Mouse (Mus musculus): Measurements from ENCODE around the gene Jup. TPM values are rescaled to one million over a fixed set of nuclear protein-coding genes. Genes with fewer than 3 reads are reported as not detected.

The Jup gene
- total and polyA plus RNA-seq, 2 experiments from 2014 or later, result 135 to 319 TPM

DNA sequence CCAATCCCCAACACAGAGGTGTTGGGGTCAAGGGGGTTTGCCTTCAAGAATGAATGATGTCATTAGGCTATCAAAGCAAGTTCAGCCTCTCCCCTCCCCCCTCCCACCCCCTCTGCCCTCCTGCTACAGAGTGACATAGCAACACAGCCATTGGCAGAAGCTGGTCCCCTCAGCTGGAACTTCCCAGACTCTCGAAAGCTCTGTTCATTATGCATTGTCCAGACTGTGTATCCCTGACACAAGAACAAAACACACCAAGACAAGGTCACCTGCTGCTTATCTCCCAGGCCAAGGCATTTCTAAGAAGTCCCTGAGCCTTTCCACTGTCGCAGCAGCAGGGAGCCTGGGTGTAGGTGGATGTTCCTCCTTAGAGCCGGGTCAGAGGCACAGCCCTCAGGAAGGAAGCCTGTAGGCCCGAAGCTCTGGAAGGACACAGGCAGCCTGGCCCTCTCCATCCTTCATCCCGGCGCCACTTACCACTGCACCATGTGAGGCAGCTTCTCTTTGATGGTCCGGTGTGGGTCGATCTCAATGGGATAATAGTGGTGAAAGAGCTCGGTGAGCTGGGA is 38.2 kb upstream of the Jup start:
- H3K9me3 ChIP-seq (replicated peaks; ENCODE audit: control insufficient read depth, low read length), result no peaks in the 10 kb centered on the region
- H3K27me3 ChIP-seq (ENCODE audit: control insufficient read depth, insufficient read depth, low read length), result no peaks in the 10 kb centered on the region
- no peak overlapping the region for H3K4me2 ChIP-seq (ENCODE audit: low read depth, low read length)
- H3K4me1 ChIP-seq (ENCODE audit: control insufficient read depth, insufficient read depth), result peaks cover 14% of the 10 kb centered on the region
- no peak for TF ChIP-seq EP300 (IDR thresholded peaks at IDR 0.05; ENCODE audit: low read depth)
- no peak for TF ChIP-seq CTCF (IDR thresholded peaks at IDR 0.05; ENCODE audit: low read depth)
- no peak overlapping the region for H3K9ac ChIP-seq (replicated peaks; ENCODE audit: low read depth, low read length)
- no peak for DNase-seq (ENCODE audit: low spot score)
- 84% methylated on average over 9 of the region's 9 CpGs for WGBS
- H3K27ac ChIP-seq (ENCODE audit: low read depth), result no peak overlapping the region
- no peak overlapping the region for H3K4me3 ChIP-seq (ENCODE audit: low read depth, low read length)
- no peak for ATAC-seq (ENCODE audit: insufficient read depth, low read depth)
- H3K36me3 ChIP-seq (replicated peaks; ENCODE audit: control insufficient read depth, insufficient read depth, low read length), result peaks cover 44% of the 10 kb centered on the region

- no peaks in the 10 kb centered on the region for H3K27me3 ChIP-seq (ENCODE audit: control insufficient read depth, insufficient read depth, low read length)
- ATAC-seq (ENCODE audit: insufficient read depth, low read depth) (no peak), DNase-seq (ENCODE audit: low spot score) (no peak)
- no peak overlapping the region for H3K27ac ChIP-seq (ENCODE audit: low read depth)
- no peak overlapping the region for H3K4me3 ChIP-seq (ENCODE audit: low read depth, low read length)
- no peaks in the 10 kb centered on the region for H3K9me3 ChIP-seq (replicated peaks; ENCODE audit: control insufficient read depth, low read length)
- no peak overlapping the region for H3K4me2 ChIP-seq (ENCODE audit: low read depth, low read length)
- H3K4me1 ChIP-seq (ENCODE audit: control insufficient read depth, insufficient read depth), result peaks cover 23% of the 10 kb centered on the region
- TF ChIP-seq EP300 (IDR thresholded peaks at IDR 0.05; ENCODE audit: low read depth) (no peak), CTCF (IDR thresholded peaks at IDR 0.05; ENCODE audit: low read depth) (no peak)
- H3K9ac ChIP-seq (replicated peaks; ENCODE audit: low read depth, low read length), result no peak overlapping the region
- peaks cover 31% of the 10 kb centered on the region for H3K36me3 ChIP-seq (replicated peaks; ENCODE audit: control insufficient read depth, insufficient read depth, low read length)
- 75% methylated on average over 5 of the region's 5 CpGs for WGBS
Measured at GRCm38 (mm10) chr11:100432002-100432401, 34.4 kb upstream of the Jup start.

GRCm38 (mm10) chr11:100430052-100430451 is 32.5 kb upstream of the Jup start:
- Histone ChIP-seq H3K9ac (replicated peaks; ENCODE audit: low read depth, low read length) (no peak overlapping the region), H3K4me3 (ENCODE audit: low read depth, low read length) (no peak overlapping the region), H3K9me3 (replicated peaks; ENCODE audit: control insufficient read depth, low read length) (no peaks in the 10 kb centered on the region), H3K36me3 (replicated peaks; ENCODE audit: control insufficient read depth, insufficient read depth, low read length) (peaks cover 16% of the 10 kb centered on the region; the same call in 1 of the 2 replicates), H3K27ac (ENCODE audit: low read depth) (peak overlapping the region; percentile 82), H3K4me1 (ENCODE audit: control insufficient read depth, insufficient read depth) (peaks cover 32% of the 10 kb centered on the region), H3K4me2 (ENCODE audit: low read depth, low read length) (no peak overlapping the region), H3K27me3 (ENCODE audit: control insufficient read depth, insufficient read depth, low read length) (no peaks in the 10 kb centered on the region)
- peak; percentile 57 for ATAC-seq (ENCODE audit: insufficient read depth, low read depth)
- WGBS, result 42% methylated on average over 7 of the region's 7 CpGs
- DNase-seq (ENCODE audit: low spot score), result peak; percentile 49
- no peak for TF ChIP-seq CTCF (IDR thresholded peaks at IDR 0.05; ENCODE audit: low read depth)
- TF ChIP-seq EP300 (IDR thresholded peaks at IDR 0.05; ENCODE audit: low read depth), result no peak

DNA sequence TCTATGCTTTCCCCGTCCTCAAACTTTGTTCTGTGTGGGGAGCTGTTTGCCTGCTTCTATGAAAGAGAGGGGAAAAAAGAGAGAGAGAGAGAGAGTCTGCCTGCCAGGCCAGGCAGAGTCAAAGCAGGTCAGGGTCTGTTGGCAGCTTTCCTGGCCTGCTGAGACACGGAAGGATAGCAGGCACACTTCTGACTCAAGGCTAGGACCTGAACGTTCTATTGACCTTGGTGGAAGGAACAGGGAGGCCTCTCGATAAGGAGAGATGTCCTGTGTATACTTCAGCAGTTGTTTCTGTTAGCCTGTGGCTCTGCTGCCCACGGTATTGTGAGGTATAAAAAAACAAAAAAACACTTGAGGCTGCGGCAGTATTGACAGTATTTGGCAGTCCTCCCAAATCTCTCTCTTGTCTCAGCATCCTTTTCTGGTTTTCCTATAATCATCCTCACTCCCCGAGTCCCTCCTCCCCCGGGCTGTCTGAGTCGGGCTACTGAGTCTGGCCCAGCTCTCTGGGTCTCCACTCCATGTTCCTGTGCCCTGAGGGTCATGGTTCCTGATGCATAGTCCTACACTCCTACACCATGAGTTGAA is 31.1 kb upstream of the Jup start:
- Histone ChIP-seq H3K9me3 (replicated peaks; ENCODE audit: control insufficient read depth, low read length) (no peaks in the 10 kb centered on the region), H3K27me3 (ENCODE audit: control insufficient read depth, insufficient read depth, low read length) (no peaks in the 10 kb centered on the region), H3K9ac (replicated peaks; ENCODE audit: low read depth, low read length) (0 out of 2 replicates have a peak overlapping the region, but pooled peaks have one; percentile 11), H3K27ac (ENCODE audit: low read depth) (peak overlapping the region; percentile 82), H3K4me2 (ENCODE audit: low read depth, low read length) (no peak overlapping the region), H3K4me3 (ENCODE audit: low read depth, low read length) (no peak overlapping the region), H3K36me3 (replicated peaks; ENCODE audit: control insufficient read depth, insufficient read depth, low read length) (peaks cover 19% of the 10 kb centered on the region), H3K4me1 (ENCODE audit: control insufficient read depth, insufficient read depth) (peaks cover 32% of the 10 kb centered on the region)
- TF ChIP-seq EP300 (IDR thresholded peaks at IDR 0.05; ENCODE audit: low read depth) (peak; percentile 45; the same call in 1 of the 2 replicates), CTCF (IDR thresholded peaks at IDR 0.05; ENCODE audit: low read depth) (no peak)
- peak; percentile 72 for ATAC-seq (ENCODE audit: insufficient read depth, low read depth)
- peak; percentile 63 for DNase-seq (ENCODE audit: low spot score)
- 11% methylated on average over 9 of the region's 9 CpGs for WGBS

DNA sequence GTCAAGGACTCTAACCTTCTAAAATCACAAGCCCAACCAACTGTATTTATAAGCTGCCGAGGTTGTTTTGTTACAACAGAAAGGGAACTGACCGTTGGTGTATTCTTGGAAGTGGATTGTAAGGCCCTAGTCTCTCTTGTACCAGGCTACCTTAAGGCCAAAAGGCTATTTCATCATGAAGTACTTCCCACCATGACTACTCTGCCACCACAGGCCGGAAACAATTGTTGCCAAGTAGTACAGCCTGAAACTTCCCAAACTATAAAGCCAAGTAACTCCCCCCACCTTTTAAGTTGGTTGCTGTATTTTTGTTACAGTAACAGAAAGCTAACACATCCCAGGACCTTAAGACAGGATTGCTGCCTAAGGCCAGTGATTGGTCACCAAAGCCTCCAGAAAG is 29.3 kb upstream of the Jup start:
- Histone ChIP-seq H3K9ac (replicated peaks; ENCODE audit: low read depth, low read length) (no peak overlapping the region), H3K27ac (ENCODE audit: low read depth) (no peak overlapping the region), H3K4me1 (ENCODE audit: control insufficient read depth, insufficient read depth) (peaks cover 32% of the 10 kb centered on the region), H3K4me2 (ENCODE audit: low read depth, low read length) (no peak overlapping the region), H3K4me3 (ENCODE audit: low read depth, low read length) (no peak overlapping the region), H3K9me3 (replicated peaks; ENCODE audit: control insufficient read depth, low read length) (no peaks in the 10 kb centered on the region), H3K36me3 (replicated peaks; ENCODE audit: control insufficient read depth, insufficient read depth, low read length) (peaks cover 15% of the 10 kb centered on the region), H3K27me3 (ENCODE audit: control insufficient read depth, insufficient read depth, low read length) (no peaks in the 10 kb centered on the region)
- no peak for DNase-seq (ENCODE audit: low spot score)
- 74% methylated on average over 3 of the region's 3 CpGs for WGBS
- TF ChIP-seq CTCF (IDR thresholded peaks at IDR 0.05; ENCODE audit: low read depth) (no peak), EP300 (IDR thresholded peaks at IDR 0.05; ENCODE audit: low read depth) (no peak)
- no peak for ATAC-seq (ENCODE audit: insufficient read depth, low read depth)
